Mouse (Mus musculus) CH12.LX (cell line): ENCODE results near the gene Pla2g2d. TPM values are rescaled to one million over a fixed set of nuclear protein-coding genes. Genes with fewer than 3 reads are reported as not detected.

Experiments
- DNase-seq: peaks from one replicate; pipeline ENCODE4 v3.0.0-alpha.2; 2013; ENCODE audit errors: extremely low read depth
- H3K27ac ChIP-seq: 2 replicates; pipeline ENCODE4 v1.5.1; 2012; ENCODE audit warnings: low read depth, mild to moderate bottlenecking, control low read depth, moderate library complexity; ENCODE audit not compliant: insufficient read depth
- H3K27me3 ChIP-seq: replicated peaks from 2 replicates; pipeline ENCODE3; 2012; ENCODE audit warnings: inconsistent platforms
- H3K36me3 ChIP-seq, 2 experiments: replicated peaks in 1 of 2; 2 replicates each; pipeline versions ENCODE3 to v1.6.1; 2012; ENCODE audit warnings: inconsistent platforms in 1 of 2, low read length in 1 of 2, mild to moderate bottlenecking in 1 of 2, mixed read lengths in 1 of 2, moderate library complexity in 1 of 2; ENCODE audit not compliant: control insufficient read depth in 1 of 2, insufficient read depth in 1 of 2
- H3K4me1 ChIP-seq, 2 experiments: 2 replicates each; pipeline ENCODE4 v1.6.1; 2012; ENCODE audit warnings: inconsistent platforms in 1 of 2, moderate library complexity in 1 of 2; ENCODE audit not compliant: insufficient read depth in 2 of 2, control insufficient read depth in 1 of 2
- H3K4me2 ChIP-seq: 2 replicates; pipeline ENCODE4 v1.6.1; 2012; ENCODE audit warnings: low read depth, mild to moderate bottlenecking, control low read depth; ENCODE audit not compliant: poor library complexity, insufficient read depth, severe bottlenecking
- H3K4me3 ChIP-seq, 3 experiments: fragments of 150-350 bp in 1 of 3; sonication (generic) in 1 of 3; replicated peaks in 1 of 3; 2 replicates each; pipeline versions ENCODE3 to v1.5.1; 2011 to 2012; ENCODE audit warnings: low read depth in 2 of 3, low read length in 2 of 3, mild to moderate bottlenecking in 2 of 3, moderate library complexity in 2 of 3, control low read depth in 1 of 3, improper control_type of control experiment in 1 of 3, inconsistent platforms in 1 of 3, mixed read lengths in 1 of 3; ENCODE audit not compliant: poor library complexity in 1 of 3
- H3K79me2 ChIP-seq: replicated peaks from 2 replicates; pipeline ENCODE4 v1.6.1; 2012; ENCODE audit warnings: mild to moderate bottlenecking, moderate library complexity; ENCODE audit not compliant: control insufficient read depth, poor library complexity, insufficient read depth, severe bottlenecking; ENCODE audit errors: extremely low read depth
- H3K9ac ChIP-seq: 2 replicates; pipeline ENCODE4 v1.6.1; 2012; ENCODE audit warnings: low read depth, mild to moderate bottlenecking, control low read depth, moderate library complexity; ENCODE audit not compliant: insufficient read depth
- H3K9me3 ChIP-seq: replicated peaks from 2 replicates; pipeline ENCODE3; 2012; ENCODE audit warnings: low read length, inconsistent platforms, mixed read lengths
- BHLHE40 ChIP-seq: IDR thresholded peaks from 2 replicates; pipeline ENCODE4 v1.6.1; 2011; ENCODE audit warnings: mild to moderate bottlenecking, low read depth, low read length, improper control_type of control experiment
- CHD2 ChIP-seq: IDR thresholded peaks from 2 replicates; pipeline ENCODE4 v1.6.1; 2011; ENCODE audit warnings: low read length, improper control_type of control experiment
- CTCF ChIP-seq, 2 experiments: IDR thresholded peaks in 1 of 2; conservative IDR thresholded peaks in 1 of 2; 2 replicates each; pipeline ENCODE4 v1.5.1; 2011 to 2012; ENCODE audit warnings: low read depth in 2 of 2, low read length in 2 of 2, improper control_type of control experiment in 1 of 2, inconsistent platforms in 1 of 2, mild to moderate bottlenecking in 1 of 2, moderate library complexity in 1 of 2
- ELF1 ChIP-seq: IDR thresholded peaks from 2 replicates; pipeline ENCODE4 v1.6.1; 2014; ENCODE audit warnings: low read depth, mild to moderate bottlenecking, inconsistent platforms, low read length, improper control_type of control experiment
- ETS1 ChIP-seq: conservative IDR thresholded peaks from 2 replicates; pipeline ENCODE4 v1.6.1; 2012; ENCODE audit warnings: low read depth, mild to moderate bottlenecking, inconsistent platforms, low read length, improper control_type of control experiment, moderate library complexity
- HCFC1 ChIP-seq: IDR thresholded peaks from 2 replicates; pipeline ENCODE4 v1.6.1; 2012; ENCODE audit warnings: low read depth, mild to moderate bottlenecking, inconsistent platforms, low read length, improper control_type of control experiment
- IRF4 ChIP-seq: IDR thresholded peaks from 2 replicates; pipeline ENCODE4 v1.6.1; 2014; ENCODE audit warnings: low read depth, mild to moderate bottlenecking, inconsistent platforms, low read length, improper control_type of control experiment
- JUN ChIP-seq: IDR thresholded peaks from 2 replicates; pipeline ENCODE4 v1.6.1; 2011; ENCODE audit warnings: low read depth, mild to moderate bottlenecking, low read length, improper control_type of control experiment, moderate library complexity; ENCODE audit not compliant: insufficient read depth
- JUND ChIP-seq: conservative IDR thresholded peaks from 2 replicates; pipeline ENCODE4 v1.6.1; 2011; ENCODE audit warnings: low read depth, low read length, improper control_type of control experiment
- KAT2A ChIP-seq: IDR thresholded peaks from 2 replicates; pipeline ENCODE4 v1.6.1; 2012; ENCODE audit warnings: low read length, improper control_type of control experiment, inconsistent platforms; ENCODE audit not compliant: insufficient replicate concordance
- MAFK ChIP-seq: IDR thresholded peaks from 2 replicates; pipeline ENCODE4 v1.6.1; 2011; ENCODE audit warnings: low read length, improper control_type of control experiment; ENCODE audit not compliant: insufficient replicate concordance
- MAX ChIP-seq: IDR thresholded peaks from 2 replicates; pipeline ENCODE4 v1.6.1; 2011; ENCODE audit warnings: low read length, improper control_type of control experiment
- MXI1 ChIP-seq: IDR thresholded peaks from 2 replicates; pipeline ENCODE4 v1.6.1; 2011; ENCODE audit warnings: mild to moderate bottlenecking, low read depth, low read length, improper control_type of control experiment
- MYC ChIP-seq: IDR thresholded peaks from 2 replicates; pipeline ENCODE4 v1.6.1; 2011; ENCODE audit warnings: low read depth, mild to moderate bottlenecking, improper control_type of control experiment, low read length
- NELFE ChIP-seq: IDR thresholded peaks from 2 replicates; pipeline ENCODE4 v1.6.1; 2011; ENCODE audit warnings: low read depth, low read length, improper control_type of control experiment
- PAX5 ChIP-seq: IDR thresholded peaks from 2 replicates; pipeline ENCODE4 v1.6.1; 2012; ENCODE audit warnings: low read length, inconsistent platforms, mixed read lengths
- POLR2A ChIP-seq: IDR thresholded peaks from 2 replicates; pipeline ENCODE4 v1.6.1; 2011; ENCODE audit warnings: low read depth, mild to moderate bottlenecking, improper control_type of control experiment, low read length
- POLR2AphosphoS2 ChIP-seq: IDR thresholded peaks from 2 replicates; pipeline ENCODE4 v1.6.1; 2011; ENCODE audit warnings: low read depth, low read length, improper control_type of control experiment
- RAD21 ChIP-seq: IDR thresholded peaks from 2 replicates; pipeline ENCODE4 v1.6.1; 2011; ENCODE audit warnings: low read depth, mild to moderate bottlenecking, low read length, improper control_type of control experiment, moderate library complexity
- SMC3 ChIP-seq: IDR thresholded peaks from 2 replicates; pipeline ENCODE4 v1.6.1; 2011; ENCODE audit warnings: low read depth, low read length, improper control_type of control experiment
- UBTF ChIP-seq: IDR thresholded peaks from 2 replicates; pipeline ENCODE4 v1.6.1; 2012; ENCODE audit warnings: low read depth, mild to moderate bottlenecking, inconsistent platforms, low read length, improper control_type of control experiment, moderate library complexity
- USF1 ChIP-seq: IDR thresholded peaks from 2 replicates; pipeline ENCODE4 v1.6.1; 2014; ENCODE audit warnings: low read depth, mild to moderate bottlenecking, inconsistent platforms, low read length, improper control_type of control experiment
- USF2 ChIP-seq: conservative IDR thresholded peaks from 2 replicates; pipeline ENCODE4 v1.6.1; 2011; ENCODE audit warnings: low read depth, low read length, improper control_type of control experiment
- ZKSCAN1 ChIP-seq: IDR thresholded peaks from 2 replicates; pipeline ENCODE4 v1.6.1; 2012; ENCODE audit warnings: low read depth, inconsistent platforms, low read length, improper control_type of control experiment, borderline replicate concordance
- ZMIZ1 ChIP-seq: IDR thresholded peaks from 2 replicates; pipeline ENCODE4 v1.6.1; 2012; ENCODE audit warnings: low read depth, mild to moderate bottlenecking, inconsistent platforms, low read length, improper control_type of control experiment
- ZNF384 ChIP-seq: IDR thresholded peaks from 2 replicates; pipeline ENCODE4 v1.6.1; 2012; ENCODE audit warnings: low read depth, low read length, improper control_type of control experiment, inconsistent platforms
- dilution Hi-C: fragments of 300-500 bp; cut with MboI; formaldehyde crosslinking; loops from 2 replicates; pipeline ENCODE4 v1.14.3; 2020; ENCODE audit warnings: low sequenced_read_pairs; ENCODE audit not compliant: extremely low pct_unique_long_range_greater_than_20kb, extremely low pct_ligation_motif_present
- in situ Hi-C: fragments of 300-500 bp; cut with MboI; formaldehyde crosslinking; loops from 3 replicates; pipeline ENCODE4 v1.14.3; 2019; ENCODE audit warnings: low sequenced_read_pairs, low pct_ligation_motif_present, low pct_unique_long_range_greater_than_20kb, mixed read lengths
- polyA plus RNA-seq: library from polyadenylated mRNA; unstranded; fragments of >175 nt; gene quantifications from 2 replicates; pipeline ENCODE4 v1.2.1, GENCODE M21; 2012; ENCODE audit warnings: low read depth; ENCODE audit not compliant: insufficient read length
- total RNA-seq, 2 experiments: library from RNA; depleted of rRNA; stranded (reverse); fragments of 300-350 nt in 1 of 2; fragments of >200 nt in 1 of 2; gene quantifications; 2 replicates each; pipeline ENCODE4 v1.2.3; 2012 to 2014

Gene Pla2g2d
- not detected in 2 replicates for total RNA-seq (2012; rRNA removed)
- not detected in 2 replicates for total RNA-seq (2014; rRNA removed)
- not detected in 2 replicates for polyA plus RNA-seq

GRCm38 (mm10) chr4:138775435-138775834 lies at the start of gene Pla2g2d:
Gene Pla2g2d, plus strand, starts transcription at chr4:138775735.
- in situ Hi-C loops (no loop called here), dilution Hi-C loops (no loop called here)
- H3K27me3 ChIP-seq, result peaks cover 82% of the 10 kb centered on the region
- no peaks in the 10 kb centered on the region for H3K9me3 ChIP-seq
- no peak for DNase-seq
- no peak within 1 kb of the TSS for H3K4me3 ChIP-seq
- H3K9ac ChIP-seq, result no peak within 1 kb of the TSS
- TF ChIP-seq ZMIZ1 (no peak), POLR2A (no peak), USF1 (no peak), ELF1 (no peak), POLR2AphosphoS2 (no peak), CHD2 (no peak), ZNF384 (no peak), BHLHE40 (no peak), UBTF (no peak), SMC3 (no peak), PAX5 (no peak), MXI1 (no peak)
- no peak within 1 kb of the TSS for H3K27ac ChIP-seq
- H3K4me2 ChIP-seq, result no peak within 1 kb of the TSS
- no peaks in the 10 kb centered on the region for H3K36me3 ChIP-seq
- H3K79me2 ChIP-seq, result no peaks in the 10 kb centered on the region
- no peaks in the 10 kb centered on the region for H3K4me1 ChIP-seq

- dilution Hi-C loops (no loop called here), in situ Hi-C loops (no loop called here)
- Histone ChIP-seq H3K4me2 (no peak overlapping the region), H3K9ac (no peak overlapping the region), H3K36me3 (no peaks in the 10 kb centered on the region), H3K9me3 (no peaks in the 10 kb centered on the region), H3K4me3 (no peak overlapping the region), H3K27ac (no peak overlapping the region), H3K27me3 (peaks cover 98% of the 10 kb centered on the region), H3K79me2 (no peaks in the 10 kb centered on the region), H3K4me1 (peaks cover 0 to 3% of the 10 kb centered on the region in 2 experiments; a peak in 2 of 4 replicates)
- no peak for TF ChIP-seq BHLHE40
- DNase-seq, result no peak
These were observed 49.8 kb upstream of the Pla2g2d start for GRCm38 (mm10) chr4:138725751-138726150.

- dilution Hi-C loops, result no loop called here
These were observed 46.4 kb upstream of the Pla2g2d start for GRCm38 (mm10) chr4:138729018-138729703.

More at GRCm38 (mm10) chr4:138729018-138729703, 46.4 kb upstream of the Pla2g2d start:
- no peak overlapping the region for H3K4me2 ChIP-seq
- no peaks in the 10 kb centered on the region for H3K79me2 ChIP-seq
- peaks cover 0 to 3% of the 10 kb centered on the region in 2 experiments; a peak in 2 of 4 replicates for H3K4me1 ChIP-seq
- in situ Hi-C loops, result no loop called here
- no peak overlapping the region for H3K27ac ChIP-seq
- no peak overlapping the region for H3K4me3 ChIP-seq
- H3K36me3 ChIP-seq, result no peaks in the 10 kb centered on the region
- DNase-seq, result no peak
- TF ChIP-seq SMC3, result no peak
- TF ChIP-seq USF2, result no peak
- no peak for TF ChIP-seq POLR2AphosphoS2
- no peak for TF ChIP-seq JUND
- TF ChIP-seq RAD21, result no peak
- no peak for TF ChIP-seq MAFK
- no peak for TF ChIP-seq IRF4
- no peak for TF ChIP-seq MYC
- no peak for TF ChIP-seq CTCF (conservative IDR thresholded peaks at IDR 0.05 in 1 of 2, IDR thresholded peaks at IDR 0.05 in 1 of 2; ENCODE audit: low read depth in 2 of 2, low read length in 2 of 2)
- TF ChIP-seq MAX, result no peak
- TF ChIP-seq ETS1, result no peak
- TF ChIP-seq ZNF384, result no peak
- no peak for TF ChIP-seq MXI1
- TF ChIP-seq ZKSCAN1, result no peak
- no peak for TF ChIP-seq HCFC1
- TF ChIP-seq JUN, result no peak
- TF ChIP-seq NELFE, result no peak
- no peak for TF ChIP-seq KAT2A
- no peak overlapping the region for H3K9ac ChIP-seq
- H3K27me3 ChIP-seq, result peaks cover 97% of the 10 kb centered on the region
- H3K9me3 ChIP-seq, result peaks cover 10% of the 10 kb centered on the region
